Mouse (Mus musculus) ES-Bruce4 (cell line): ENCODE measurements around the gene Sh2b3. TPM values are rescaled to one million over a fixed set of nuclear protein-coding genes. Genes with fewer than 3 reads are reported as not detected.

Experiments used
- H3K27ac ChIP-seq: 2 replicates; pipeline ENCODE4 v1.5.1; 2012; ENCODE audit warnings: low read length, inconsistent platforms; ENCODE audit not compliant: insufficient read depth
- H3K27me3 ChIP-seq: 2 replicates; pipeline ENCODE4 v1.6.1; 2012; ENCODE audit warnings: mild to moderate bottlenecking, low read length, inconsistent platforms; ENCODE audit not compliant: control insufficient read depth, poor library complexity, insufficient read depth, severe bottlenecking
- H3K36me3 ChIP-seq: 2 replicates; pipeline ENCODE4 v1.6.1; 2012; ENCODE audit warnings: inconsistent platforms, mild to moderate bottlenecking, low read length, moderate library complexity; ENCODE audit not compliant: control insufficient read depth, poor library complexity, insufficient read depth, severe bottlenecking
- H3K4me1 ChIP-seq: one replicate; pipeline ENCODE4 v1.8.1; 2011; ENCODE audit warnings: low read length; ENCODE audit not compliant: control insufficient read depth, insufficient read depth
- H3K4me3 ChIP-seq: 2 replicates; pipeline ENCODE4 v1.5.1; 2011; ENCODE audit warnings: low read depth, mild to moderate bottlenecking, low read length
- H3K9ac ChIP-seq: 2 replicates; pipeline ENCODE4 v1.6.1; 2012; ENCODE audit warnings: low read depth, mild to moderate bottlenecking, inconsistent platforms; ENCODE audit not compliant: poor library complexity, severe bottlenecking
- H3K9me3 ChIP-seq: replicated peaks from 2 replicates; pipeline ENCODE4 v1.6.1; 2012; ENCODE audit warnings: mild to moderate bottlenecking, low read length, inconsistent platforms; ENCODE audit not compliant: control insufficient read depth, poor library complexity, insufficient read depth, severe bottlenecking
- CTCF ChIP-seq: IDR thresholded peaks from one replicate; pipeline ENCODE4 v1.8.1; 2011; ENCODE audit warnings: low read depth, low read length
- EP300 ChIP-seq: IDR thresholded peaks from 2 replicates; pipeline ENCODE4 v1.6.1; 2011; ENCODE audit warnings: low read depth, low read length; ENCODE audit not compliant: insufficient read depth
- POLR2A ChIP-seq: IDR thresholded peaks from one replicate; pipeline ENCODE4 v1.8.1; 2011; ENCODE audit warnings: low read length; ENCODE audit not compliant: insufficient read depth
- polyA plus RNA-seq: library from polyadenylated mRNA; stranded (reverse); fragments of >200 nt; gene quantifications from 2 replicates; pipeline ENCODE4 v1.2.4, GENCODE M21; 2011; ENCODE audit warnings: low read depth; ENCODE audit not compliant: missing spikeins, insufficient read depth, insufficient read length

Sh2b3 gene
- polyA plus RNA-seq, 1 experiment, result 8.5 TPM

DNA sequence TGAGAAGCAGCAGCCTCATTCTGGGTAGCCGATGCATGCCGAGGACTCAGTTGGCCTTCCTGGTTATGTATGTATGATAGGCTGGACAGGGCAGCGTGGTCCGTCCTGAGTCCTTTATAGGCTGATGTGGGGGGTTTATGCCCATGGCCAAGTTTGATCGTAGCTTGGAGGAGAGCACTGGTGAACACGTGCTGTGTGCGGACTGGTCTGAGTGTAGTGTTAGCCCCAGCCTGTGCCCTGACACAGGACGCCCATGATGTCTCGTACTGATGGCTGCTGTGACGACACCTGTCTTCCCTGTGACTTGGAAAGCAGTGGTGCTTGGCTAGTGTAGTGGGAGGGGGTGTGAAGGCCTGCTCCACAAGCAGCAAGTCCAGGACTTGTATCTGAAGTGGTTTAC is 23.7 kb downstream of the Sh2b3 start:
- H3K9ac ChIP-seq, result no peak overlapping the region
- no peaks in the 10 kb centered on the region for H3K27me3 ChIP-seq
- no peak for TF ChIP-seq POLR2A
- TF ChIP-seq EP300, result no peak
- TF ChIP-seq CTCF, result no peak
- no peak overlapping the region; the same call in 1 of the 2 replicates for H3K4me3 ChIP-seq
- peaks cover 16% of the 10 kb centered on the region for H3K36me3 ChIP-seq
- H3K27ac ChIP-seq, result peak overlapping the region; percentile 9
- H3K9me3 ChIP-seq, result no peaks in the 10 kb centered on the region
- no peaks in the 10 kb centered on the region for H3K4me1 ChIP-seq

- no peaks in the 10 kb centered on the region for H3K4me1 ChIP-seq
- H3K27me3 ChIP-seq, result no peaks in the 10 kb centered on the region
- no peak overlapping the region for H3K9ac ChIP-seq
- TF ChIP-seq EP300 (no peak), POLR2A (no peak), CTCF (no peak)
- H3K27ac ChIP-seq, result no peak overlapping the region
- peaks cover 16% of the 10 kb centered on the region for H3K36me3 ChIP-seq
- H3K9me3 ChIP-seq, result no peaks in the 10 kb centered on the region
- H3K4me3 ChIP-seq, result no peak overlapping the region
Observed at GRCm38 (mm10) chr5:121812526-121813243, 24.8 kb downstream of the Sh2b3 start.

- no peaks in the 10 kb centered on the region for H3K27me3 ChIP-seq
Observed at GRCm38 (mm10) chr5:121811485-121811931, 25.9 kb downstream of the Sh2b3 start.

DNA sequence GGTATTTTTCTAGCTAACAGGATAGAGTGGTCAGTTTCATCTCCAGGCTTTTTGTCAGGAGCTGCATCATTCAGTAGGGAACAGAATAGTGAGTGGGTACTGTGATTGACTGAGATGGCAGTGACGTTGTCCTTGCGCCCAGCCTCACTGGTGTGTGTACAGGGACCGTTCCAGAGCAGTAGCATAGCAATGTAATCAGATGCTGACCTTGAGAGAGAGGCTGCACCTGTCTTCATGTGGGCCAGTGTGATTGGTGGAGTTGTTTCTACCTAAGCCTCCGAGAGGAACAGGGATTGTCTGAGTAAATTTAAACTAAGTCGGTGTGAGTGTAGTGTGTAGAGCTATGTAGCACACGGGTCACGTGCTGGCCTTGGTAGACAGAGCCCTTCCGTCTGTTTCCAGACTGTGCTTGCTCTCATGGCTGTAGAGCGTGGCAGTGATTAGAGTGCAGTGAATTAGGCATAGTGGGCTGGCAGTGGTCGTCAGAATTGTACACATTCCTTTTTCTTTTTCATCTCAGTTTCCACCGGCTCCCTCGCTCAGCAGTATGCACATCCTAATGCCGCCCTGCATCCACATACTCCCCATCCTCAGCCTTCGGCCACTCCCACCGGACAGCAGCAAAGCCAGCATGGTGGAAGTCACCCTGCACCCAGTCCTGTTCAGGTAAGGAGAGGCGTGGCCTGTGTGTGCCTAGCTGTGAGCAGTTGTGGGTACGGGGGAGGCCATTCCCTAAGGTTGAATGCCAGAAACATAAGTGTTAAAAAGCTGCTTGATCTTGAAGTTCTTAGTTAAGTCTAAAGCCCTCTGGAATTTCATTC is 26.9 kb downstream of the Sh2b3 start:
- H3K9ac ChIP-seq, result no peak overlapping the region
- H3K9me3 ChIP-seq, result no peaks in the 10 kb centered on the region
- TF ChIP-seq EP300 (no peak), CTCF (no peak), POLR2A (no peak)
- H3K4me3 ChIP-seq, result no peak overlapping the region
- H3K4me1 ChIP-seq, result no peaks in the 10 kb centered on the region
- H3K27me3 ChIP-seq, result no peaks in the 10 kb centered on the region
- no peak overlapping the region for H3K27ac ChIP-seq
- H3K36me3 ChIP-seq, result peaks cover 10% of the 10 kb centered on the region; the same call in 1 of the 2 replicates

More at GRCm38 (mm10) chr5:121811485-121811931, 25.9 kb downstream of the Sh2b3 start:
- Histone ChIP-seq H3K27ac (no peak overlapping the region), H3K9ac (no peak overlapping the region), H3K9me3 (no peaks in the 10 kb centered on the region), H3K4me3 (no peak overlapping the region), H3K36me3 (peaks cover 8% of the 10 kb centered on the region), H3K4me1 (no peaks in the 10 kb centered on the region)
- TF ChIP-seq CTCF (no peak), EP300 (no peak), POLR2A (no peak)

DNA sequence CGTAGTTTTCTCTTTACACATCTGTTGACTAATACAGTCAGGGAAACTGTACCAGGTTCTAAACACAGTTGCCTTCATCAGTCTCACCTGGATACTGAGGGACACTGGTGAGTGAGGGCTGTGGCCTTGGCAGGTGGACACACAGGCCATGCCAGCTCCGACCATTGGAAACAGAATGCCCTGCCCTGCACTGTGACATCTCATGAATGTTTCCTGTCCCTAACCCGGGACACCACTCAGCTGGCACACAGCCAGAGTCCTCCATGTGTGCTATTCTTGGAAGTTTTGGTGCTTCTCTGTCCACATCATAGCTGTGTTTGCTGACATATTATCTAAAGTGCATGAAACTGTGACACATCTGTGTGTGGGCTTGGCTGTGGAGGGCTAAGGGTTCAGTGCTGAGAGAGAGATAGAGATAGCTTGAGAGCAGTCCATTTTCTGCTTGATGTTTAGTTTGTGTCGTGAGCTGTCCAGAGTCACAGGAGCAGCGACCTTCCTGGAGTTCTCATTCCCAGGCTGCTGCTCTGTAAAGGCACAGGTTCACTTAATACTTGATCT is 27.7 kb downstream of the Sh2b3 start:
- TF ChIP-seq EP300 (no peak), POLR2A (no peak), CTCF (no peak)
- Histone ChIP-seq H3K4me1 (no peaks in the 10 kb centered on the region), H3K36me3 (peaks cover 11% of the 10 kb centered on the region), H3K27ac (no peak overlapping the region), H3K4me3 (no peak overlapping the region), H3K27me3 (no peaks in the 10 kb centered on the region), H3K9ac (no peak overlapping the region), H3K9me3 (no peaks in the 10 kb centered on the region)

DNA sequence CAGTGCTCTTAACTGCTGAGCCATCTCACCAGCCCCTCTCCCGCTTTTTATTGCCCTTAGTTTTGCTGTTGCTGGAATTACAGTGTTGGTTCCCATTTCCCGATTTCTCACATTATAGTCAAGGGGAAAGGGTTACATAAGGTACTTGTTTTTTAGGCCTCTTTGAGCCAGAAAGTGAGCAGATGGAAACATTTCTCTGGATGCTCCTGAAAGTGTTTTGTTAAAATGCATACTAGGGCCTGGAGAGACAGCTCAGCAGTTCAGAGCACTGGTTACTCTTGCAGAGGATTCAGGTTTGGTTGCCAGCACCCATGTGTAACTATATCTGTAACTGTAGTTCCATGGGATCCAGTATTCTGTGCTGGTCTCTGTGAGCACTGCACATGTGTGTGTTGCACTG is 29.2 kb downstream of the Sh2b3 start:
- no peak overlapping the region for H3K4me3 ChIP-seq
- H3K9me3 ChIP-seq, result no peaks in the 10 kb centered on the region
- no peaks in the 10 kb centered on the region for H3K4me1 ChIP-seq
- H3K27me3 ChIP-seq, result no peaks in the 10 kb centered on the region
- H3K27ac ChIP-seq, result no peak overlapping the region
- peaks cover 25% of the 10 kb centered on the region for H3K36me3 ChIP-seq
- H3K9ac ChIP-seq, result no peak overlapping the region
- TF ChIP-seq EP300, result no peak
- no peak for TF ChIP-seq POLR2A
- no peak for TF ChIP-seq CTCF
